Mouse (Mus musculus) small intestine, adult 2 months (tissue): Measurements from ENCODE around the gene Cryaa.

ENCODE experiments used
- CTCF ChIP-seq: fragments of 200-500 bp; IDR thresholded peaks from 2 replicates; pipeline ENCODE4 v1.5.1; 2012; ENCODE audit warnings: low read depth, mild to moderate bottlenecking, control low read depth, inconsistent platforms, low read length, moderate library complexity, mixed read lengths; ENCODE audit not compliant: insufficient replicate concordance, insufficient read length; ENCODE audit errors: extremely low read depth
- POLR2A ChIP-seq: fragments of 200-500 bp; IDR thresholded peaks from 2 replicates; pipeline ENCODE4 v1.6.1; 2012; ENCODE audit warnings: low read depth, mild to moderate bottlenecking, control low read depth, inconsistent platforms, low read length, moderate library complexity

GRCm38 (mm10) chr17:31726216-31726615, 48.6 kb downstream of the Cryaa start:
- TF ChIP-seq CTCF, result no peak
- no peak for TF ChIP-seq POLR2A
